ENCODE assay signal across 22 mouse cellular contexts in the genomic region with DNA sequence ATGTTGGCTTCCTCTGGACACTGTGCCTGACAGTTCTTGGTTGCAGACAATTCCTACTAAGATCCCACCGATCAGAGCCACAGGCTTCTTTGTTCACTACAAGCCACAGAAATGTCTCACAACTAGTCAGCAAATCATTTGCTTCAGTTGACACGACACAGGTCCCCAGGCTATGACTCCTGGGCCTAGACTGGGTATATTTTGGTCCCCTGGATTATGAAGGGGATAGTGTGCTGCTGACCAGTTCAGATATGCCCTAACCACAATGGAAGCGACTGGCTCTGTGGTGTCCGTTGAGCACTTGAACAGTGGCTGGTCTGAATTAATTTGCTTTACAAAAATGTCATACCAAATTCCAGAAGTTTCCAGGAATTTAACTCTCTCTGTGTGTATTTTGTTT.
"Had no signal": no experiment of that assay in that cellular context is flagged by ENCODE, and none has a peak within 500 bp of the region (broad histone marks: within the 10 kb centered on the region; RNA-seq: fewer than 3 reads in every experiment).

No protein-coding gene starts in this region.

- ATAC-seq: midbrain, embryonic 15.5 days had no signal

- H3K27ac ChIP-seq: kidney, embryonic 15.5 days; left cerebral cortex, adult 2 months; lung, embryonic 15.5 days; midbrain, embryonic 12.5 days; midbrain, embryonic 15.5 days; neural tube, embryonic 12.5 days; neural tube, embryonic 15.5 days; stomach, postnatal 0 days had no signal

- H3K36me3 ChIP-seq: kidney, embryonic 15.5 days; liver, embryonic 15.5 days; lung, embryonic 15.5 days; midbrain, embryonic 12.5 days; midbrain, embryonic 15.5 days; neural tube, embryonic 12.5 days; neural tube, embryonic 15.5 days had no signal

- H3K27me3 ChIP-seq: kidney, embryonic 15.5 days; liver, embryonic 15.5 days; lung, embryonic 15.5 days; megakaryocyte, embryonic 14.5 days; midbrain, embryonic 12.5 days; midbrain, embryonic 15.5 days; neural tube, embryonic 12.5 days; neural tube, embryonic 15.5 days had no signal

- H3K4me1 ChIP-seq: midbrain, embryonic 15.5 days; neural tube, embryonic 12.5 days had no signal

- H3K9me3 ChIP-seq: kidney, embryonic 15.5 days; liver, embryonic 15.5 days; lung, embryonic 15.5 days; midbrain, embryonic 12.5 days; midbrain, embryonic 15.5 days; neural tube, embryonic 12.5 days; neural tube, embryonic 15.5 days had no signal

- DNase-seq: kidney, adult 8-10 months; kidney, postnatal 10 days; kidney, postnatal 36 days; layer of hippocampus, postnatal 36 days; lung, adult 18-20 months; lung, postnatal 10 days; lung, postnatal 36 days; right cerebral cortex, adult 18-20 months; right cerebral cortex, postnatal 14 days; right cerebral cortex, postnatal 4 days; thymus, postnatal 25 days had no signal

- H3K4me2 ChIP-seq: kidney, embryonic 15.5 days; liver, embryonic 11.5 days; liver, embryonic 15.5 days; lung, embryonic 15.5 days; midbrain, embryonic 12.5 days; midbrain, embryonic 15.5 days; neural tube, embryonic 12.5 days; neural tube, embryonic 15.5 days had no signal

- H3K4me3 ChIP-seq: kidney, embryonic 15.5 days; left cerebral cortex, adult 2 months; liver, embryonic 15.5 days; lung, embryonic 15.5 days; megakaryocyte, embryonic 14.5 days; midbrain, embryonic 12.5 days; midbrain, embryonic 15.5 days; neural tube, embryonic 12.5 days; neural tube, embryonic 15.5 days had no signal

- H3K9ac ChIP-seq: kidney, embryonic 15.5 days; liver, embryonic 15.5 days; lung, embryonic 15.5 days; midbrain, embryonic 12.5 days; midbrain, embryonic 15.5 days; neural tube, embryonic 12.5 days; neural tube, embryonic 15.5 days had no signal
